Mouse (Mus musculus) thymus, postnatal 0 days (tissue): Measurements from ENCODE around the gene Pigg. TPM values are rescaled to one million over a fixed set of nuclear protein-coding genes. Genes with fewer than 3 reads are reported as not detected.

Source experiments
- DNase-seq: peaks from one replicate; pipeline ENCODE4 v3.0.0-alpha.2; 2015; ENCODE audit warnings: low spot score
- polyA plus RNA-seq: library from polyadenylated mRNA; unstranded; fragments of >200 nt; fragmentation: Nextera tagmentation; extraction: Ambion mirVana; gene quantifications from 2 replicates; pipeline ENCODE4 v1.2.1, GENCODE M21; 2015

Pigg gene
- polyA plus RNA-seq, 1 experiment from 2014 or later = 3.4 TPM

GRCm38 (mm10) chr5:108354056-108354455 is 41.6 kb downstream of the Pigg start:
- no peak for DNase-seq

DNA sequence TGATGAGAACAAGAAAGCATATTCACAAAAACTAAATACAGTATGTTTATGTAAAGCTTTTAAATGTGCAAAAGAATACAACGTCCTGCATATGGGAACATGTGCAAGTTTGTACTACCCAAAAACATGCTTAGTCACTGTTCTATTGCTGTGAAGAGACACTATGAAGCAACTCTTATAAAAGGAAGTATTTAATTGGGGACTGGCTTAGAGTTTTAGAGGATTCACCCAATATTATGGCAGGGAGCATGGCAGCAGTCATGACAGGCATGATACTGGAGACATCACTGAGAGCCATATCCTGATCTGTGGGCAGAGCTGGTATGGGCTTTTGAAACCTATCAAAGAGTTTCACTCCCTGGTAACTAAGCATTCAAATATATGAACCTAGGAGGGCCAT is 45.5 kb downstream of the Pigg start:
- no peak for DNase-seq

DNA sequence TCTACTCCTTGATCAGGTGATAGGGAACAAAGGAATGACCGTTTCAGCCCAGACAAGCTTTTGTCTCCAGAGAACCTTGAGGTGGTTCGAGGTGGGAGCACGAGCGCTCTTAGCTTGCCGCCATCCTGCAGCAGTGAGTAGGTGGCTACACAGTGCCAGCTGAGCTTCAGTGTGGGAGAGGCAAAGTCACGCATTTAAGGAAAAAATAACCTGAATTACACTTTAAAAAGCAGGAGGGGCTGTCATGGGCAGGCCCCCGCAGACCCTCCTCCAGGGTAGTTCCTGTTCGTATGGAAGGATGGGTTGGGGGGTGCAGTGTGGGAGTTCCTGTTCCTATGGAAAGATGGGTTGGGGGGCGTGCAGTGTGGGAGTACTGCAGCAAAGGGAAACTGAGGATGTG is 47.1 kb downstream of the Pigg start:
- no peak for DNase-seq

DNA sequence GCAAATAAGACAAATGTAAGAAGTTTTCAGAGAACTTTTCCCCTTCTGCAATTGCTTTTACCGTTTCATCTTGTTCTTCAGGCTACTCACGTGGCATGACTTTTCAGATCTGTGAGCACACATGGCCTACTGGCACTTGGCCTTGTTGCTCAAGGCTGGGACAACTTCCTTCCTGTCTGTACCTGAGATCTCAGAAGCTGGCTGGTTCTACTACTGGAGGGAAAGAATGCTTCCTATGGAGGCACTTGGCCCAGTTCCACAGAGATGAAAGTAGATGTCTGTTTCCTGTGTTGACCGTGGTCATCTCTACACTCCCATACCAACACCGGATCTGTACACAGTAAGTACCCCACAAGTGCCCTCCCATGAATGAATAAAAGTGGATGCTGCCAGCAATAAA is 47.8 kb downstream of the Pigg start:
- DNase-seq = no peak

DNA sequence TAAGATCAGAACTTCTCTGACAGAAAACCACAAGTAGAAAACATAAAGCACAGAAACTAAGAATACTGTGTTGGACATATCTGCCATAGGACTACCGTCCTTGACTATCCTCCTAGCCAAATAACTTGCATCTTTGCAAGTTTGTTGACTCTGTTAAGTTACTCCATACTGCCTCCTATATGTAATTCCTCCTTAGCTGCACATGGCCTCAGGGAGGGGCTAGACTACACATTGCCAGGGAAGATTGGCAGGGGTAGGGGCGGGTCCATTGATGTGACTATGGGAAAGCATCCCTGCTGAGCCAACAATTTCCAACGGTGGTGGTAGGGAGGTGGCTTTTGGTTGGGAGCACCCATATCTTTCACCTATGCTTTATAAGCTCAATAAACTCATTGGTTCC is 49.9 kb downstream of the Pigg start:
- DNase-seq = no peak

GRCm38 (mm10) chr5:108366328-108366983 is 54.0 kb downstream of the Pigg start:
- DNase-seq = no peak

GRCm38 (mm10) chr5:108366984-108367841 is 54.8 kb downstream of the Pigg start:
- no peak for DNase-seq

DNA sequence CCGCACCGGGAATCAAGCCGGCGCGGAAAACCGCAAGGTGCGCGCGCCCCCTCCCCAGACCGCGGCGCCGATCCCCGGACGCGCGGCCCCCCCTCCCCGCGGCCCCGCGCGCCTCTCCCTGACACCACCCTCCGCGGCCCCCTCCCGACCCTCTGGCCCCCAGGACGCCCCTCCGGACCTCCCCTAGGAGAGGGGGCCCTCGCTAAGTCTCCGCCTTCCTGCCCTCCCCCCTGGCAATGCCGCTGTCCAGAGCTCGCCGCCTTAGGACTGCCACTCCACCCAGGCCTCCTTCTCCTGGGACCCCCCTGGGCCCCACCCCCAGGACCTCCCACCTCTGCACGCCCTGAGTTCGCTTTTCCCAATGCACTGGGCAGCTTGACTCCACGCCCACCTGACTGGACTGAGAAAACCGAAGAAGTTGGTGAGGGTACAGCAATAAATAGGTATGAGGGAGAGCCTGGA is 55.5 kb downstream of the Pigg start, which contains the start of gene Gm42517:
Gene Gm42517, minus strand, starts transcription at position 52 of the 462 bp plus-strand sequence.
- no peak for DNase-seq

DNA sequence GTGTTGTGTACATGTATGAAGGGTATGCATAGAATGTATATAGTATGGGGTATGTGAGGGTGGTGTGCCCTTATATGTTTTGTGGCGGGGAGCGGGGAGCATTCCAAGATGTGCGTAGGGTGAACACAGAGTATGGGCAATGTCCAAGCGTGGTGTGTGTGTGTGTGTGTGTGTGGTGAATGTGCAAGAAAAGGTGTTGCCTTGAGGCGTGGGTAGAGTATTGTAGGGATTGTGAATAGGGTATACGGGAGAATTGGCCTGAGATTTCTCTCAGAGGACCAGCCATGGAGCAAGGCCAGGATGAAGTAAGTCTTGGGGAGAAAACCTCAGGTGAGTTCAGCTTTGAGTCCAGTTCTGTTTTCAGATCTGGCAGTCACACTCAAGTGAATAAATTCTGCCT is 56.0 kb downstream of the Pigg start:
- DNase-seq = no peak

DNA sequence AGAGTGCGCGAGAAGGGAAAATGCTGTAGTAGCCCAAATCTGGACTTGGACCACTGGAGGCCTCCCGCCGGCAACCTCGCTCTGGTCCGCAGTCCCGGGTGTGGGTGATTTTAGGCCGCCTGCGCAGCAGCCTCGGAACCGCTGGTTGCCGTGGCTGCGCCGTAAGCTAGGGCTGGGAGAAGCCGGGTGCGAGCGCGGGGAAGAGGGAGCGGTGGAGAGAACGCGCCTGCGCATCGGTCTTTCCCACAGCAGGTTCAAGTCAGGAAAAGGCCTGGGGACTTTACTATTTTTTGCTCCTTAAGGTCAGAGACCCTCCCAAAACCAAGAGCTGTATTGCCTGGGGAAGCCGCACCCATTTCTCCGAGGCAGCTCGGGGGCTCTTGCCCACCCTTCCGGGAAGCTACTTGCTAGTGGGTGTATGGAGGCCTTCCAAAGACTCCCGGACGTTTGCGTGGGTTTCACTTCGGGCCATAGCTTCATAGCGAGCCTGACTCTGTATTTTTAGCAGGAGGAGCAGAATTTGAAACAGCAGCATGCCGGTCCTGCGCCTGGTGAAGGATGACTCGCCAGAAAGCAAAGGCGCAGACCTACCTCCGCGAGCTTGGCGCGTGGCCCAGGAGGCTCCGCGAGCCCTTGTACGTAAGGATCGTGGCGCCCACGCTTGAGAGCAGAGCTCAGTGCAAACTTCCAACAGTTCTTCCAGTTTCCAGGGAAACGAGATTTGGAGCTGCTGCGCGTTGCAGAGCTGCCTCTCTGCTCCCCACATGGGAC is 56.6 kb downstream of the Pigg start:
- no peak for DNase-seq

- no peak for DNase-seq
These were observed 57.6 kb downstream of the Pigg start for GRCm38 (mm10) chr5:108369964-108370363.

GRCm38 (mm10) chr5:108374079-108374478 is 61.7 kb downstream of the Pigg start:
- DNase-seq = no peak

- no peak for DNase-seq
These were observed 63.6 kb downstream of the Pigg start for GRCm38 (mm10) chr5:108376059-108376458.

GRCm38 (mm10) chr5:108378346-108378745 is 65.9 kb downstream of the Pigg start:
- DNase-seq = no peak

DNA sequence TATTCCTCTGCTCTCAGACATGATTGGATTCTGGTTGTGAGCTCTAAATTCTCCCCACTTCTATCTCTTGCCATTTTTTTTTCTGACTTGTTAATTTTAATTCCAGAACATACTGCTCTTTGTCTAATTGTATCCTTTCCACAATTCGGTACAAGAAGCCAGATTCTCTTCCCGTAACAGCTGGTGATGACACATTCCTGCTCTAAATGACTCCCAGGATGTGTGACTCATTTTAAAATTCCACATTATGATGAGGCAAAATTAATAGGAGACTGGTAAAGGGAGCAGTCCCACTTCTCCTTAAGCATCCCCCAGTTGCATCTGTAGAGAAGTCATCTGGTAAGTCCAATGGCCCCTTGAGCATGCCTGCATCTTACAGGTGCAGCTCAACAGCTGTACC is 73.2 kb downstream of the Pigg start:
- no peak for DNase-seq

DNA sequence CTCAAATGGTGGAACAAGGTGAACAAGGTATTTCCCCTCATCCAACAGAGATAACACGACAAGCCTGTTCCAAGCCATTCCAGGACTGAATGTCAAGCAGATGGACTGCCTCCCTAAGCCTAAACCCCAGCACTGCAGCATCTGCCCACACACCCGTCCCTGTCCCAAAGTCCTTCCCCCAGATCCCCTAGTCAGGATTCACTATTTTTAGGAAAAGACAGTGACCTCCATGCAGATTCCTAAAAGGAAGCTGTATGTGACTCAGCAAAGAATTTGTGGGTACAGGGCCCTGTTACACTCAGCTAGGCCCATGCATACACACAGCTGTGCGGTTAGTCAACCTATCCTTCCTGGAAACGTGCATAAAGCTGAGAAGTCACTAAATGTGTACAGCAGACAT is 74.0 kb downstream of the Pigg start:
- DNase-seq = no peak

- DNase-seq = no peak
These were observed 75.8 kb downstream of the Pigg start, which contains the start of gene Pde6b for GRCm38 (mm10) chr5:108388201-108388600. Pde6b (plus strand) TSS chr5:108388391.

GRCm38 (mm10) chr5:108389744-108390143 is 77.3 kb downstream of the Pigg start:
- no peak for DNase-seq
